Mouse (Mus musculus) embryonic facial prominence, embryonic 11.5 days (tissue): ENCODE data around the gene Slc13a5. TPM values are rescaled to one million over a fixed set of nuclear protein-coding genes. Genes with fewer than 3 reads are reported as not detected.

Source experiments
- ATAC-seq: fragments of 200-750 bp; cut with Nextera tagmentation; replicated peaks from 2 replicates; pipeline ENCODE4 v1.8.0; 2017; ENCODE audit warnings: low read depth; ENCODE audit not compliant: insufficient number of reproducible peaks, low FRiP score, low TSS enrichment
- DNase-seq: peaks from one replicate; pipeline ENCODE4 v3.0.0-alpha.2; 2015; ENCODE audit warnings: low spot score
- H3K27ac ChIP-seq: fragments of 300-500 bp; sonication (generic); replicated peaks from 2 replicates; pipeline ENCODE4 v1.5.1; 2014; ENCODE audit warnings: mild to moderate bottlenecking, low read depth, low read length, control low read depth
- H3K27me3 ChIP-seq: fragments of 300-500 bp; sonication (generic); 2 replicates; pipeline ENCODE4 v1.6.1; 2014; ENCODE audit warnings: mild to moderate bottlenecking, low read length, moderate library complexity, mixed read lengths; ENCODE audit not compliant: control insufficient read depth, insufficient read depth
- H3K36me3 ChIP-seq: fragments of 300-500 bp; sonication (generic); replicated peaks from 2 replicates; pipeline ENCODE4 v1.6.1; 2014; ENCODE audit warnings: low read depth, mild to moderate bottlenecking, low read length, moderate library complexity, mixed read lengths; ENCODE audit not compliant: control insufficient read depth, insufficient read depth
- H3K4me1 ChIP-seq: fragments of 300-500 bp; sonication (generic); 2 replicates; pipeline ENCODE4 v1.6.1; 2014; ENCODE audit warnings: low read length, mixed read lengths; ENCODE audit not compliant: control insufficient read depth, insufficient read depth
- H3K4me2 ChIP-seq: fragments of 300-500 bp; sonication (generic); 2 replicates; pipeline ENCODE4 v1.6.1; 2014; ENCODE audit warnings: low read depth, mild to moderate bottlenecking, control low read depth, low read length, moderate library complexity
- H3K4me3 ChIP-seq: fragments of 300-500 bp; sonication (generic); 2 replicates; pipeline ENCODE4 v1.5.1; 2014; ENCODE audit warnings: low read depth, low read length, control low read depth
- H3K9ac ChIP-seq: fragments of 300-500 bp; sonication (generic); replicated peaks from 2 replicates; pipeline ENCODE4 v1.6.1; 2014; ENCODE audit warnings: mild to moderate bottlenecking, control low read depth, low read length
- H3K9me3 ChIP-seq: fragments of 300-500 bp; sonication (generic); replicated peaks from 2 replicates; pipeline ENCODE4 v1.6.1; 2016; ENCODE audit warnings: mild to moderate bottlenecking, low read length, inconsistent platforms, mixed read lengths; ENCODE audit not compliant: control insufficient read depth
- WGBS: fragments of 180-500 bp; shearing (Covaris S2); extraction: QIAGEN DNeasy Blood & Tissue Kit; methylation state at CpG from one replicate; pipeline ENCODE4 v1.1.7; 2014; 5-methylcytosine and 5-hydroxymethylcytosine counted together
- polyA plus RNA-seq: library from polyadenylated mRNA; unstranded; fragments of >200 nt; fragmentation: Nextera tagmentation; extraction: Ambion mirVana; gene quantifications from 2 replicates; pipeline ENCODE4 v1.2.1, GENCODE M21; 2014

The Slc13a5 gene
- polyA plus RNA-seq, 1 experiment from 2014 or later = not detected

DNA sequence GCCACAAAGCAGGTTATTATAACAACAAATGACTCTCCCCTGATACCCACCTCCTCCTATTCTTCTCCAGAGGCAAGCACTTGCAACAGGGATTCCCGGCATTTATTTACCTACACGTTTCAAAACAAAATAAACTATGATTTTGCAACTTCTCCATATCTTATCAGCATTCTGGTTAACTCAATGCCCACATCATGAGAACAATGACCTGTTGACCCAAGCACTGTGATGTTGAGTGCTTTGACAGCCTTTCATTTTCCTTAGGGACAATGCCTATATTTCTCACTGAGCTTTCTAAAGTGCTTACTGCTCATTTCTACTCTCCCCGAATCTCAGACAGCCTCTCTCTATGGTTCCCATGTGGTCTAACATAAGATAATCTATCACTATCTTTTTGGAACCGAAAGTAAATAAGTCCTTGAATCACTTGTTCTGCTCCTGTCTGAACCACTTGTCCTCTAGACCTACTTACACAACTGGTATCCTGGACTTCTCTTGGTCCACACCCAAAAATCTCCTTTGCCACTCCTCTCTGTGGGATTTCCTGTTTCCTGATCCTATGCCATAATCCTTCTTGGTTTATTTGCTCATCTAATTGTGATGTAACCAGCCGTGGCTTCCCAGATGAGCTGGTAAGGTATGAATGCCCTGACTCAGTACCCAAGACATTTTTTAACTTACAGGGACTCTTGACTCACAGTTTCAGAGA is 14.3 kb upstream of the Slc13a5 start:
- no peak overlapping the region for H3K4me3 ChIP-seq
- no peaks in the 10 kb centered on the region for H3K36me3 ChIP-seq
- no peak for DNase-seq
- H3K9ac ChIP-seq = no peak overlapping the region
- H3K27me3 ChIP-seq = no peaks in the 10 kb centered on the region
- no peak overlapping the region for H3K4me2 ChIP-seq
- no peaks in the 10 kb centered on the region for H3K4me1 ChIP-seq
- H3K9me3 ChIP-seq = no peaks in the 10 kb centered on the region
- H3K27ac ChIP-seq = no peak overlapping the region
- no peak for ATAC-seq
- 80% methylated on average over 5 of the region's 5 CpGs for WGBS

DNA sequence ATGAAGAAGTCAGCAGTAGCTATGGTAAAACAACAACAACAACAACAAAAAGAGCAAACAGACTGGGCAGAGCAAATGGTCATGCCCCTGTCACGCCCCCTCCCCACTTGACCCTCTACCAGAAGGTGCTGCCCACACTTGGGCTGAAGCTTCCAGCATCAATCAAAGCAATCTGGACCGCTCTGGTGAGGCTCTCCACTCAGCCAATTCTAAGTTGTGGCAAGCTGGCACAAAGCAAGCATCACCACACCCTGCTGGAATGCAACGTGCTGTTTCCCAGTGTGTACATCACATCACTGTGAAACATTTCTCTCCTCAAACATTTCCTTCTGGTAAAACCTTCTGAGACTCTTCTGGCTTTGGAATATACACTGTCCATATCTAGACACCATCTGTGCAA is 6.3 kb upstream of the Slc13a5 start:
- ATAC-seq = no peak
- no peaks in the 10 kb centered on the region for H3K4me1 ChIP-seq
- whole genome bisulfite sequencing = 78% methylated on average over 3 of the region's 3 CpGs
- no peaks in the 10 kb centered on the region for H3K36me3 ChIP-seq
- no peak overlapping the region for H3K27ac ChIP-seq
- H3K27me3 ChIP-seq = no peaks in the 10 kb centered on the region
- no peak overlapping the region for H3K4me3 ChIP-seq
- no peak overlapping the region for H3K4me2 ChIP-seq
- H3K9me3 ChIP-seq = no peaks in the 10 kb centered on the region
- H3K9ac ChIP-seq = no peak overlapping the region
- no peak for DNase-seq

DNA sequence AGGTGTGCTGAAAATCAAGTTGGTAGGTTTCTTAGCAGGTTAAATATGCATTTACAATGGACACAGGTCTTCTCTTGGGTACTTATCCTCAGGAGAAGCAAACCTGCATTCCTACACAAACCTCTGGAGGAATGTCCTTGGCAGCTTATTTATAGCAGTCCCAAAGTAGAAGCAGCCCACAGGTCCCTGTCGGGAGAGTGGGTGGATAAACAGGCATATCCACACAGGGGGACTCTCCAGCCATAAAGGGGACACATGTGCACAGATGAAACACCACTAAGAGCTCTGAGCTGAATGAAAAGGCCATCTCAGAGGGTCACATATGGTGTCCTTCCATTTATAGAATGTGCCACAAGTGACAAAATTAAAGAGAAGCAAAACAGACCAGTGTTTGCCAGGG is 4.7 kb upstream of the Slc13a5 start:
- Histone ChIP-seq H3K36me3 (no peaks in the 10 kb centered on the region), H3K4me2 (no peak overlapping the region), H3K9me3 (no peaks in the 10 kb centered on the region), H3K27ac (no peak overlapping the region), H3K4me1 (peaks cover 3% of the 10 kb centered on the region; the same call in 1 of the 2 replicates), H3K4me3 (no peak overlapping the region), H3K27me3 (peaks cover 10% of the 10 kb centered on the region), H3K9ac (no peak overlapping the region)
- 64% methylated on average over 1 of the region's 1 CpGs for WGBS
- ATAC-seq (no peak), DNase-seq (no peak)

DNA sequence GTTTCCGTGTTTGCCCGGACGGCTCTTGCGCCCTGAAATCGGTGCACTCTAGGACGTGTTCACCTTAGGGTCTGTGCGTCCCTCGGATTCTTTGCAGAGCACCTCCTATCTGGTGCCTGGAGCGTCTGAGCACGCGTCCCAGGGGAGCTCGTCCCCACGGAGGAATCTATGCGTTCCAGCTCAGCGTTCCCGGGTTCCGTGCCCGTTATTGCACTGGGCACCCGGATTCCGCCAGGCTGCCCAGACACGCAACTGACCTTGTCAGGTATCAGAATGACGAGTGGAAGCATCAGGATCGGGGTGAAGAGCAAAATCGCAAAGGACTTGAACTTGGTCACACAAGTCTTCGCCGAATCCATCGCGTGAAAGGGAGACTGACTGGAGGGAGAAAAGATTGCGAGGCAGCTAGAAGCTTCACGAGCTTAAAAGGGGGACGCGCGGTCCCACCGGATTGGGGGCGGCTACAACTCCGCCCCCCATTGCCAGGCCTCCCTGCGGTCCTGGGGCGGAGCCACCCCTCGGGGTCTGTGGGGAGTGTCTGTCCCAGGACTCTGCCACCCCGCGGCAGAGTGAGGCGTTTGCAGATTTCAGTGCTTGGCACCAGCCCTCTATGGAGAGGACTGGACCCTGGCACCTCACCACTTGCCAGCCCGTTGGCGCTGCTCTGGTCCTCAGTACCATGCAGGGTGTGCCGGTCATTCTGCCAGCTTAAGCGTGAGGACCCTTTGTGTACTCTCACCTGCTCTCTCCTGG is 639 bp downstream of the Slc13a5 start:
- H3K36me3 ChIP-seq = no peaks in the 10 kb centered on the region
- H3K9me3 ChIP-seq = no peaks in the 10 kb centered on the region
- peak; percentile 81 for ATAC-seq
- peak overlapping the region; percentile 30 for H3K9ac ChIP-seq
- H3K4me3 ChIP-seq = peak overlapping the region; percentile 28
- no peak overlapping the region for H3K27ac ChIP-seq
- peaks cover 3% of the 10 kb centered on the region; the same call in 1 of the 2 replicates for H3K4me1 ChIP-seq
- 1% methylated on average over 46 of the region's 46 CpGs for WGBS
- DNase-seq = peak; percentile 74
- peaks cover 33% of the 10 kb centered on the region for H3K27me3 ChIP-seq
- H3K4me2 ChIP-seq = peak overlapping the region; percentile 62

DNA sequence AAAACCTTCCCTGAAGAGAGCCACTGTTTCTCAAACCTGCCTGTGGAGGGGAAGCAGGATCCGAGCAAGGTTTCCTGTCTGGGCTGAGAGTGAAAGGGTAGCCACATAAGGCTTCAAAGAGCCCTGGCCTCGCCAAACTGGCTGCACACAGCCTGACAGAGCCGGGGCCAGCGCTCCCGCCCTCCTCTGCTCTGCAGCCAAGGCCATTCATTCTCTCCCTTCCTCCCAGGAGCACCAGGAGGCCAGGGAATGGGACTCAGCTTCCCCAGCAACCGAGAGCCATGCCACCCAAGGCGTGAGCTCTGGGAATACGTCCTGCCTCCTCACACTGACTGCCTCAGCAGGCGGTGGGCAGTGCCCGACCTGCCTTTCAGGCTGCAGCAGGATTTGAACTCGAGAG is 1.5 kb downstream of the Slc13a5 start:
- DNase-seq (peak; percentile 9), ATAC-seq (no peak)
- Histone ChIP-seq H3K27me3 (peaks cover 33% of the 10 kb centered on the region), H3K4me3 (no peak overlapping the region), H3K4me1 (peaks cover 3% of the 10 kb centered on the region; the same call in 1 of the 2 replicates), H3K27ac (no peak overlapping the region), H3K36me3 (no peaks in the 10 kb centered on the region), H3K4me2 (no peak overlapping the region), H3K9ac (no peak overlapping the region), H3K9me3 (no peaks in the 10 kb centered on the region)
- 4% methylated on average over 11 of the region's 11 CpGs for WGBS

DNA sequence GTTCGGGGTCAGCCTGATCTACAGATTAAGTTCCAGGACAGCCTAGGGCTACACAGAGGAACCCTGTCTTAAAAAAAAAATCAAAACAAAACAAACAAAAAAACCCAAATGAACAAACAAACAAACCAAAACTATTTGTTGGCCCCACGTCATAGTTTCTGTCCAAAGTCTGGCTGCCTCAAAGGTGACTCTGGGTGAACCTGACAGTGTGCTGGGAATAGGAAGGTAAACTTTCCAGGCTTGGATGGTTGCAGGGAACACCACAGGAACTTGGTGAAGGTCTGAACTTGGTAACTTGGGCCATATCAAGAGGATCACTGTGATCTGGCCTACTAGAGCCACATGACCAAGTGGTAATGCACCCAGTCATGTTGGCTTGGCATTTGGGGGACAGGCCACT is 10.6 kb downstream of the Slc13a5 start:
- H3K36me3 ChIP-seq = no peaks in the 10 kb centered on the region
- ATAC-seq (no peak), DNase-seq (no peak)
- H3K4me3 ChIP-seq = no peak overlapping the region
- WGBS = 67% methylated on average over 2 of the region's 2 CpGs
- no peak overlapping the region for H3K27ac ChIP-seq
- no peak overlapping the region for H3K9ac ChIP-seq
- H3K4me1 ChIP-seq = no peaks in the 10 kb centered on the region
- H3K4me2 ChIP-seq = no peak overlapping the region
- H3K9me3 ChIP-seq = no peaks in the 10 kb centered on the region
- no peaks in the 10 kb centered on the region for H3K27me3 ChIP-seq

DNA sequence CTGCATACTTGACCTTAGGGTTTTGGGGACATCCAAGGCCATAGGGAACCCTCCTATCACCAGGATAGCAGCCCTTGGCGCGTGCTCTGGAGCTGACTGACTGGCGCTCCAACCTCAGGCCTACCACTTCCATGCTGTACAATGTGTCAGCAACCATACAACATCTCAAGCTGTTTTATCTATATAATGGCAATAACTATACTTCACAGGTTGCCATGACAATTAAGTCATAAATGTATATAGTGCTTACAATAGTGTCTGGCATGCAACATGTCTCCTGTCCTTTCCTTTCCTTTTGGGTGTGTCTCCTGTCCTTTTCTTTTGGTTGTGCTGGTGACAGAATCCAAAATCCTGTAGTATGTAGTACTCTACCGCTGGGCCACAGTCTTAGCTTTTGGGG is 11.4 kb downstream of the Slc13a5 start:
- Histone ChIP-seq H3K36me3 (no peaks in the 10 kb centered on the region), H3K9me3 (no peaks in the 10 kb centered on the region), H3K4me2 (no peak overlapping the region), H3K27ac (no peak overlapping the region), H3K27me3 (no peaks in the 10 kb centered on the region), H3K4me3 (no peak overlapping the region), H3K9ac (no peak overlapping the region), H3K4me1 (no peaks in the 10 kb centered on the region)
- no peak for DNase-seq
- ATAC-seq = no peak
- 92% methylated on average over 4 of the region's 4 CpGs for WGBS

DNA sequence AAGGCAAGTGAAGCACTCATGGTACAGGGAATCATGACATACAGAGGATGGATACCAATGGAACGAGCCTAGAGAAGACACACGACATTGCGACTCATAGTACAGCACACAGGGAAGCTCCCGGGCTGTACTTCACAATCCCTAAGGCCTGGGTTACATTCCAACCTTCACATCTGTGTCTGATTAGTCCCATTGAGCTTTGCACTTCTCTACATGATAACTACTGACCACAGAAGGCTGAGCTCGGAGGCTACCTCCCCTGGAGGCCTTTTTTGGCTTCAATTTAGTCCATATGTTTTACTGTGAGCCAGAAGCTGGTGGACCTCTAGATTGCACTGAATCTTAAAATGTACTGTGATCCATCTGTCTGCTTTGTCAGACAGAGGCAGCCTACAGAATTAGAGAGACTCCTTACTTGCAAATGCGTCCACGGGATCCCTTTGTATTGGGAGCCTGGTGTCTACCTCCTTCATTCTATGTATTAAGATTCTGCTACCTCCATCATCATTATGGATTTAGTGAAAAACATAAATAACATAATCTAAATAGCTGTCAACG is 21.7 kb downstream of the Slc13a5 start:
- H3K9me3 ChIP-seq = no peaks in the 10 kb centered on the region
- no peak overlapping the region for H3K4me3 ChIP-seq
- H3K36me3 ChIP-seq = no peaks in the 10 kb centered on the region
- 51% methylated on average over 8 of the region's 8 CpGs for WGBS
- H3K4me2 ChIP-seq = no peak overlapping the region
- peak; percentile 61 for DNase-seq
- H3K9ac ChIP-seq = no peak overlapping the region
- H3K27me3 ChIP-seq = no peaks in the 10 kb centered on the region; the same call in 1 of the 2 replicates
- no peak for ATAC-seq
- H3K4me1 ChIP-seq = no peaks in the 10 kb centered on the region
- no peak overlapping the region for H3K27ac ChIP-seq
